Mouse (Mus musculus) liver, embryonic 16.5 days (tissue): Measurements from ENCODE around the gene Exoc6. TPM values are rescaled to one million over a fixed set of nuclear protein-coding genes. Genes with fewer than 3 reads are reported as not detected.
A peak's percentile ranks its signal among the peaks of the same experiment; 100 is the strongest.

Source experiments
- ATAC-seq: fragments of 200-750 bp; cut with Nextera tagmentation; 2 replicates; pipeline ENCODE4 v1.8.0; 2017; ENCODE audit warnings: low read depth, mild to moderate bottlenecking, moderate number of reproducible peaks, moderate library complexity
- H3K27ac ChIP-seq: fragments of 300-500 bp; sonication (generic); 2 replicates; pipeline ENCODE4 v1.5.1; 2014; ENCODE audit warnings: mild to moderate bottlenecking, low read length
- H3K27me3 ChIP-seq: fragments of 300-500 bp; sonication (generic); 2 replicates; pipeline ENCODE4 v1.6.1; 2014; ENCODE audit warnings: low read depth, low read length, mixed read lengths; ENCODE audit not compliant: control insufficient read depth, insufficient read depth
- H3K36me3 ChIP-seq: fragments of 300-500 bp; sonication (generic); 2 replicates; pipeline ENCODE4 v1.6.1; 2014; ENCODE audit warnings: mild to moderate bottlenecking; ENCODE audit not compliant: control insufficient read depth, insufficient read depth
- H3K4me1 ChIP-seq: fragments of 300-500 bp; sonication (generic); 2 replicates; pipeline ENCODE4 v1.6.1; 2014; ENCODE audit warnings: low read depth, low read length, mixed read lengths; ENCODE audit not compliant: control insufficient read depth
- H3K4me2 ChIP-seq: fragments of 300-500 bp; sonication (generic); 2 replicates; pipeline ENCODE4 v1.6.1; 2014; ENCODE audit warnings: low read depth, low read length, mixed read lengths
- H3K4me3 ChIP-seq: fragments of 300-500 bp; sonication (generic); 2 replicates; pipeline ENCODE4 v1.5.1; 2014; ENCODE audit warnings: low read depth, mild to moderate bottlenecking, low read length
- H3K9ac ChIP-seq: fragments of 300-500 bp; sonication (generic); 2 replicates; pipeline ENCODE4 v1.6.1; 2014; ENCODE audit warnings: low read depth, low read length
- H3K9me3 ChIP-seq: fragments of 300-500 bp; sonication (generic); replicated peaks from 2 replicates; pipeline ENCODE4 v1.6.1; 2016; ENCODE audit warnings: low read length; ENCODE audit not compliant: control insufficient read depth
- WGBS: fragments of 180-500 bp; shearing (Covaris S2); extraction: QIAGEN DNeasy Blood & Tissue Kit; methylation state at CpG from one replicate; pipeline ENCODE4 v1.1.7; 2014; ENCODE audit not compliant: insufficient replicate concordance; 5-methylcytosine and 5-hydroxymethylcytosine counted together
- polyA plus RNA-seq: library from polyadenylated mRNA; unstranded; fragments of >200 nt; fragmentation: Nextera tagmentation; extraction: Ambion mirVana; gene quantifications from 2 replicates; pipeline ENCODE4 v1.2.1, GENCODE M21; 2015

The Exoc6 gene
- polyA plus RNA-seq, 1 experiment from 2014 or later, result 25.7 TPM

DNA sequence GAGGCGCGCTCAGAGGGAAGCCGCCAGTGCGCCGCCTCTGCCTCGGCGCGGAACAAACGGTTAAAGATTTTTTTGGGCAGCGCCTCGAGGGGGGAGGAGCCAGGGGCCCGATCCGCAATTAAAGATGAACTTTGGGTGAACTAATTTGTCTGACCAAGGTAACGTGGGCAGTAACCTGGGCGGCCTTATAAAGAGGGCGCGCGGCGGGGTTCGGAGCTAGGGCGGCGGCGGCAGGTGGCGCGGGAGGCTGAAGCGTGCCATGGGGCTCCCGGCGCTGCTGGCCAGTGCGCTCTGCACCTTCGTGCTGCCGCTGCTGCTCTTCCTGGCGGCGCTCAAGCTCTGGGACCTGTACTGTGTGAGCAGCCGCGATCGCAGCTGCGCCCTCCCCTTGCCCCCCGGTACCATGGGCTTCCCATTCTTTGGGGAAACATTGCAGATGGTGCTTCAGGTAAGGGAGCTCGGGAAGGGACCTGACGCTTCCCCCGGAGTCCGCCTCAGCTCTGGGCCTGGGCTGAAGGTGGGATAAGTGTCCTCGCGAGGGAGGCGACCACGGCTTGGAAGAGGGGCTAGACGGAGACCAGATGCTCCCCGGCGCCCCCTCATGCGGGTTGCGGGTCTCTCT is 147.5 kb downstream of the Exoc6 start, which contains the start of gene Cyp26a1:
Cyp26a1 (plus strand) TSS at position 148 of the 622 bp plus-strand sequence.
- Histone ChIP-seq H3K27ac (no peak within 1 kb of the TSS), H3K4me3 (peak within 1 kb of the TSS; percentile 32), H3K4me2 (peak within 1 kb of the TSS; percentile 59), H3K9ac (no peak within 1 kb of the TSS), H3K27me3 (peaks cover 92% of the 10 kb centered on the region), H3K9me3 (no peaks in the 10 kb centered on the region), H3K4me1 (peaks cover 10% of the 10 kb centered on the region), H3K36me3 (no peaks in the 10 kb centered on the region)
- no peak for ATAC-seq
- under 1% methylated on average over 51 of the region's 51 CpGs for WGBS

- 1% methylated on average over 62 of the region's 63 CpGs for WGBS
- H3K4me3 ChIP-seq, result peak overlapping the region; percentile 1; the same call in 1 of the 2 replicates
- no peak for ATAC-seq
- no peaks in the 10 kb centered on the region for H3K36me3 ChIP-seq
- peaks cover 10% of the 10 kb centered on the region for H3K4me1 ChIP-seq
- peak overlapping the region; percentile 59; the same call in 1 of the 2 replicates for H3K4me2 ChIP-seq
- H3K27ac ChIP-seq, result no peak overlapping the region
- H3K9me3 ChIP-seq, result no peaks in the 10 kb centered on the region
- no peak overlapping the region for H3K9ac ChIP-seq
- H3K27me3 ChIP-seq, result peaks cover 87% of the 10 kb centered on the region
Observed at GRCm38 (mm10) chr19:37698273-37699160, 148.3 kb downstream of the Exoc6 start.

- WGBS, result 19% methylated on average over 9 of the region's 9 CpGs
- H3K9ac ChIP-seq, result no peak overlapping the region
- H3K4me2 ChIP-seq, result no peak overlapping the region
- peaks cover 10% of the 10 kb centered on the region for H3K4me1 ChIP-seq
- no peak for ATAC-seq
- H3K27ac ChIP-seq, result no peak overlapping the region
- H3K4me3 ChIP-seq, result no peak overlapping the region
- peaks cover 76% of the 10 kb centered on the region for H3K27me3 ChIP-seq
- no peaks in the 10 kb centered on the region for H3K9me3 ChIP-seq
- H3K36me3 ChIP-seq, result no peaks in the 10 kb centered on the region
Observed at GRCm38 (mm10) chr19:37699711-37700110, 149.5 kb downstream of the Exoc6 start.

DNA sequence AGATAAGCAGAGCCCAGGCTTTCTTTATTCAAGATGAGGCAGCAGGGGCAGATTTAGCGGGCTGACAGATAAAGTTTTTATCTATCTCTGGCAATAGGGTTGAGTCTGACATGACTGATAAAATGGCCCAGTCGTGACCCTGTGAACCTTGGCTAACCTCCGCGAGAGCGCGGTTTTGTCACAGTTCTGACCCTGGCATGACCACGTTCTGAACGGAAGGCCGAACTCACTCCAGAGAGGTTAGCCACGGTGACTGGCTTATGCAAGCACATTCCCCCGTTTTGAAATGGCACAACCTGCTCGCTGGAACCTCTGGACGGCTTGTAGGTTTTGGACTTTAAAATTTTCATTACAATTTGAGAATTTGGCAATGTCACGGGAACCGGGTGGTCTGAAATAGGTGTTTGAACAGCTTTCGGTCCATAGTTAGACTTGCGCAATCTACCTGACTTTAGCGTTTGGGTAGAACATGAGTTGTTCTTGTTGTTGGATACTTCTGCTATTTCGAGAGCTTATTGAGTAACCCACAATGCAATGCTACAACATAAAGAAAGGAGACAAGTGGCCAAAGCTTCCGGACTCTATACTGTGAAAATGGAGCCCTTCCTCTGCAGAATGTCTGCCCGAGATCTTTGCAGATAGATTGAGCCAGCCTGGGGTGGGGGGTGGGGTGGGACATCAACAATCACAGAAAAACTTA is 152.3 kb downstream of the Exoc6 start:
- no peak overlapping the region; the same call in 1 of the 2 replicates for H3K27ac ChIP-seq
- H3K9me3 ChIP-seq, result no peaks in the 10 kb centered on the region
- H3K9ac ChIP-seq, result no peak overlapping the region
- peaks cover 5% of the 10 kb centered on the region for H3K4me1 ChIP-seq
- H3K27me3 ChIP-seq, result peaks cover 47% of the 10 kb centered on the region
- H3K4me3 ChIP-seq, result no peak overlapping the region
- no peaks in the 10 kb centered on the region for H3K36me3 ChIP-seq
- 0 out of 2 replicates have a peak overlapping the region, but pooled peaks have one; percentile 8 for H3K4me2 ChIP-seq
- ATAC-seq, result peak; percentile 79
- WGBS, result 25% methylated on average over 21 of the region's 21 CpGs

- H3K27me3 ChIP-seq, result peaks cover 33% of the 10 kb centered on the region
- H3K4me2 ChIP-seq, result no peak overlapping the region
- 6% methylated on average over 3 of the region's 3 CpGs for WGBS
- H3K27ac ChIP-seq, result no peak overlapping the region
- peaks cover 5% of the 10 kb centered on the region for H3K4me1 ChIP-seq
- no peak for ATAC-seq
- H3K9ac ChIP-seq, result no peak overlapping the region
- H3K4me3 ChIP-seq, result no peak overlapping the region
- no peaks in the 10 kb centered on the region for H3K9me3 ChIP-seq
- no peaks in the 10 kb centered on the region for H3K36me3 ChIP-seq
Observed at GRCm38 (mm10) chr19:37703902-37704509, 153.8 kb downstream of the Exoc6 start.

GRCm38 (mm10) chr19:37705722-37706121 is 155.5 kb downstream of the Exoc6 start:
- no peak overlapping the region for H3K4me3 ChIP-seq
- ATAC-seq, result no peak
- H3K9ac ChIP-seq, result no peak overlapping the region
- H3K4me1 ChIP-seq, result peaks cover 5% of the 10 kb centered on the region
- H3K4me2 ChIP-seq, result no peak overlapping the region
- WGBS, result 63% methylated on average over 5 of the region's 5 CpGs
- H3K27ac ChIP-seq, result no peak overlapping the region
- H3K9me3 ChIP-seq, result no peaks in the 10 kb centered on the region
- H3K36me3 ChIP-seq, result no peaks in the 10 kb centered on the region
- H3K27me3 ChIP-seq, result peaks cover 15% of the 10 kb centered on the region

DNA sequence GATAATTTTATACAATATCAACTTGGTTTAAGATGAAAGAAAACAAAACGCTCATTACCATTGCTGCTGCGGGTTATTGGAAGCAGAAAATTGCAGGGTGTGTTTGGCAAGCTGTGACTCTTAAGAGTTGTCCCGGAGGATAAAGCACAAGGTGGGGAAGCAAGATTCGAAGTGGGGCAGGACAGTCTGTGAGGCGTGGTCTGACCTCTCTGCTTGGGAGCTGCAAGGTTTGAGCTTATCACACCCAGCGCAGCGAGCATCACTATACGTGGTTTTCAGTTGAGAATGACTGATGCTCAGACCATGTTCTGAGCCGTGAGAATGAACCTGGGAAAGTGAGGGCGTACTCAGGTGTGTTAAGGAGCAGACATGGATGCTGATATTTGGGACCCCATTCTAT is 164.5 kb downstream of the Exoc6 start:
- WGBS, result 39% methylated on average over 10 of the region's 10 CpGs
- H3K9ac ChIP-seq, result no peak overlapping the region
- H3K4me1 ChIP-seq, result no peaks in the 10 kb centered on the region
- H3K36me3 ChIP-seq, result no peaks in the 10 kb centered on the region
- no peak overlapping the region for H3K4me3 ChIP-seq
- H3K4me2 ChIP-seq, result no peak overlapping the region
- no peak overlapping the region for H3K27ac ChIP-seq
- no peaks in the 10 kb centered on the region for H3K27me3 ChIP-seq
- no peak for ATAC-seq
- H3K9me3 ChIP-seq, result no peaks in the 10 kb centered on the region

- Histone ChIP-seq H3K27me3 (no peaks in the 10 kb centered on the region), H3K36me3 (no peaks in the 10 kb centered on the region), H3K9me3 (no peaks in the 10 kb centered on the region), H3K27ac (no peak overlapping the region), H3K4me1 (no peaks in the 10 kb centered on the region), H3K4me2 (no peak overlapping the region), H3K4me3 (no peak overlapping the region), H3K9ac (no peak overlapping the region)
- 22% methylated on average over 1 of the region's 1 CpGs for WGBS
- no peak for ATAC-seq
Observed at GRCm38 (mm10) chr19:37715980-37716379, 165.8 kb downstream of the Exoc6 start.
